Mouse (Mus musculus): ENCODE measurements around the gene Aspscr1. TPM values are rescaled to one million over a fixed set of nuclear protein-coding genes. Genes with fewer than 3 reads are reported as not detected.
"Not testable (repeated sequence)": the region's sequence is repeated elsewhere in the genome, so short reads cannot be mapped to it uniquely, and the experiment has no call there.

The Aspscr1 gene
- total RNA-seq, 2 experiments from 2014 or later, result 67.9 to 81.5 TPM

- peak; percentile 97 for DNase-seq
These were observed 41.1 kb downstream of the Aspscr1 start, which contains the start of the genes Cenpx and Lrrc45 for GRCm38 (mm10) chr11:120713580-120714518. Gene Cenpx (minus strand): TSS chr11:120713738. Gene Lrrc45 (plus strand): TSS chr11:120713925.

DNA sequence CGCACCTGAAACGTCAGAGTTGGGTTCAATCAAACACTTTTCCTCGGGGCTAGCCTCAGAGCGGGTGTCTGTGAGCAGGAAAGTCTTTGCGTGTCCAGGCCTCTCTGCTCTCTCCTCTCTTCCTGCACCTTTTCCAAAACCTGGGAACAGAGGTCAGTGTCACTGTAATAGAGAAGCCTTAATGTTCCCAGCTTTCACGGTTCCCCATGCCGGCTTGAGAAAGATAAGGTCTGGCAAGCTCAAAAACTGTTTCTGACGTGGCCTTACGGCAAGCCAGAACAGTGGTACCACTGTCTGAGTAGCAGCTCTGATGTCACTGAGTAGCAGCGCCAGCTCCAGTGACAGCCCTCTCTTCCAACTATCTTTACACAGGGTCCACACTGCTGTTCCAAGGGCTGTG, 41.8 kb downstream of the Aspscr1 start:
- no peak for DNase-seq

- DNase-seq, result no peak
These were observed 42.4 kb downstream of the Aspscr1 start for GRCm38 (mm10) chr11:120715131-120715530.

GRCm38 (mm10) chr11:120719242-120719641, 46.5 kb downstream of the Aspscr1 start:
- no peak for DNase-seq

DNA sequence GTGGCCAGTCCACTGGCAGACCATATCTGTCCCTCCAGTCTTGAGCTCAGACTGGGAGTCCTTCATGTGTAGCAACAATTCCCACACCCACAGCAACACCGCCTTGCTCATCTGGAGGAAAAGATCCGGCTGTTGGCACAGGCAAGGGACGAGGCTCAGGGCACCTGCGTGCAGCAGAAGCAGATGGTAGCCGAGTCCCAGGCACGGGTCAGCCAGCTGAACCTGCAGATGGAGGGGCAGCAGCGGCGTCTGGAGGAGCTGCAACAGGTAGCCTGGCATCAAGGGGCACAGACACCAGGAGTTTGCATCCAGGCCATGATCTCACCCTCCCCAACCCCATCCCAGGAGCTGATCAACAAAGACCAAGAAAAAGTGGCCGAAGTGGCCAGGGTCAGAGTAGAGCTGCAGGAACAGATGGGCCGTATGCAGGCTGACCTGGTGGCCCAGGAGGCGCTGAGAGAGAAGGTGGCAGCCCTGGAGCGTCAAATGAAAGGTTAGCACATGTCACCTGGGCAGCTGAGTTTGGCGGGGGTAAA, 47.1 kb downstream of the Aspscr1 start:
- no peak for DNase-seq

- DNase-seq, result peak; percentile 95
These were observed 47.7 kb downstream of the Aspscr1 start for GRCm38 (mm10) chr11:120720450-120720849.

GRCm38 (mm10) chr11:120721124-120722066, 48.6 kb downstream of the Aspscr1 start, which contains the start of gene Rac3:
Gene Rac3 (plus strand): TSS chr11:120721470.
- DNase-seq, result peak; percentile 83

GRCm38 (mm10) chr11:120722067-120722630, 49.4 kb downstream of the Aspscr1 start:
- DNase-seq, result no peak

DNA sequence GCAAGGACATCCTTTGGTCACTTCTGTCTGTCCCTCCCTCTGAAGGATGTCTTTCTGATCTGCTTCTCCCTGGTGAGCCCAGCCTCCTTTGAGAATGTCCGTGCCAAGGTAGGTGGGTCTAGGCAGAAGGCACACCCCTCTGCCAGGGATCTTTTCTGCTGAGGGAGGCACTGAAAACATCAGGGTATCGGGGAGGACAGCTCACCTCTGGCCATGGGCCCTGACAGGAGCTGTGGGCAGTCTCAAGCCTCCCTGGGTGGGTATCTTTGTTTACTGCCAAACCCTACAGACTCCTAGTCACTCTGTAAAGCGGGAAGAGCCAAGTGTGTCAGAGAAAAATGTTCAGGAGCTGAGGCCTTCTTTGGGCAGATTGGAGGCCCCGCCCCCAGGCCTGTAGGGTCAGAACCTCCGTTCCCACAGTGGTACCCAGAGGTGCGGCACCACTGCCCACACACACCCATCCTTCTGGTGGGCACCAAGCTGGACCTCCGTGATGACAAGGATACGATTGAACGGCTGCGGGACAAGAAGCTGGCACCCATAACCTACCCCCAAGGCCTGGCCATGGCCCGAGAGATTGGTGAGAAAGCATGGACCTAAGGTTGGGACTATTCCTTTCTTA, 50.1 kb downstream of the Aspscr1 start:
- DNase-seq, result no peak

GRCm38 (mm10) chr11:120723509-120723908, 50.7 kb downstream of the Aspscr1 start:
- no peak for DNase-seq

DNA sequence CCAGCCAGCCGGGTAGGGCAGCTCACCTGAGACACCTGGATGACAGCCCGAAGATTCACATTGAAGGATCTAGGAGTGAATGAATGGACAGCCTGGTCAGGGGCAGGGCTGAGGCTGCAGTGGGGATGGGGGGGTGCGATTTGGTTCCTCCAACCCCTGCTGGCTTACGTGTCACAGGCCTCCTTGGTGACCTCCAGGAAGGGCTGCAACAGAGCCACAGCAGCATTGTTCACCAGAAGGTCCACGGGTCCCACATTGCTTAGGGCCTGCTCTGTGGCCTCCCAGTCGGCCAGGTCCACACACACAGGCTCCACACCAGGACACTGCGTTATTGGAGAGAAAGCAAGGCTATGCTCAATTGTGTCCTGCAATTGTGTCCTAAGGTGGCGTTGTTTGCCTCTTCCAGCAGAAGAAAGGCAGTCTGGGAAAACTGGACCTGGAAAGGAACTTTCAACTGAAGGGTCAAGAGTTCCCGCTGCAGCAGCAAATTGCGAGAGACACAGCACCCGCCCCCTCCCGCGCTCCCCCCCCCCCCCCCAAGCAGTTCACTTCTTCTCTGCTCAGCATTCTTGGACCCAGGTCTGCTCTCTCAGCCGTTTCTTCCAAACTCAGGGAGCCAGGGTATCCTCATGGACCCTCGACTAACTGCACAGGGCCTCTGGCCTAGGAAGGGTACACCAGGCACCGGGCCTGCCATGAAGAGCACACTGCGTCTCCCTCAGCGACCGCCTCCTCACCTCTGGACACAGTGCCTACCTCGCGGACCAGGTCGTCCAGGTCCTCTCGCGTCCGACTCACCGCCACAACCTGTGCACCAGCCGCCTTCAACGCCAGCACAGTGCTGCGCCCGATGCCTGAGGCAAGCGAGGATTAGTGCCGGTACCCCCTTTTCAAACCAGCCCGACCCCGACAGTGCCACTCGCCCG, 53.7 kb downstream of the Aspscr1 start:
- no peak for DNase-seq

DNA sequence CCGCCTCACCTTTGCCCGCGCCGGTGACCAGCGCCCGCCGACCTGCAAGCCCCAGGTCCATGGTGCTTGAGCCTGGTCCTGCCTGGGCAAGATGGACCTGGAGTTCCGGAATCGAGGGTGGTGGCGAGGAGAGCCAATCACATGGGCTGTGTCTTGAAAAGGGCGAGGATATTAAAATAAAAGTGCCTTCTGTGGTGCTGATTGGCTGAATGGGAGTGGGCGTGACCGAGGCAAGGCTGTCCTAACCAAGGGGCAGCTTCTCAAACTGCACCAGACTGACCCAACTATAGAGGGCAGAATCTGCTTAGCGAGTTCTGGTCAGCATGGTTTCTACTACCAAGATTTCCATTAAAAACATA, 54.4 kb downstream of the Aspscr1 start, which contains the start of gene Dcxr:
Gene Dcxr (minus strand): TSS at position 113 of the 359 bp plus-strand sequence.
- peak; percentile 92 for DNase-seq

DNA sequence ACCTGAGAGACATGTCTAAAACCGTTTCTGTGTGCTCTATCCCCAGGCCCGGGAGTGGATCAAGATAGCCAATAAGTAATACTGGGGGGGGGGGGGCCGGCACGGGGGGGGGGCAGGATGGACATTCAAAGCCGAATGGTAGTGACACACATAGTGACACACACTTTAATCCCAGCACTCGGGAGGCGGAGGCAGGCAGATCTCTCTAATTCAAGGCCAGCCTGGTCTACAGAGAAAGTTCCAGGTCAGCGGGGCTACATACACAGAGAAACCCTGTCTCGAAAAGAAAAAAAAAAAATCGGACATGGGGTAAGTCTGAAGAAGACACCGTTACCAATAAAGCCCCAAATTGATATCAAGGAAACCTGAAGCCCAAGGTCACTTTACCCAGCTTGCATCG, 54.8 kb downstream of the Aspscr1 start:
- DNase-seq, result no peak

DNA sequence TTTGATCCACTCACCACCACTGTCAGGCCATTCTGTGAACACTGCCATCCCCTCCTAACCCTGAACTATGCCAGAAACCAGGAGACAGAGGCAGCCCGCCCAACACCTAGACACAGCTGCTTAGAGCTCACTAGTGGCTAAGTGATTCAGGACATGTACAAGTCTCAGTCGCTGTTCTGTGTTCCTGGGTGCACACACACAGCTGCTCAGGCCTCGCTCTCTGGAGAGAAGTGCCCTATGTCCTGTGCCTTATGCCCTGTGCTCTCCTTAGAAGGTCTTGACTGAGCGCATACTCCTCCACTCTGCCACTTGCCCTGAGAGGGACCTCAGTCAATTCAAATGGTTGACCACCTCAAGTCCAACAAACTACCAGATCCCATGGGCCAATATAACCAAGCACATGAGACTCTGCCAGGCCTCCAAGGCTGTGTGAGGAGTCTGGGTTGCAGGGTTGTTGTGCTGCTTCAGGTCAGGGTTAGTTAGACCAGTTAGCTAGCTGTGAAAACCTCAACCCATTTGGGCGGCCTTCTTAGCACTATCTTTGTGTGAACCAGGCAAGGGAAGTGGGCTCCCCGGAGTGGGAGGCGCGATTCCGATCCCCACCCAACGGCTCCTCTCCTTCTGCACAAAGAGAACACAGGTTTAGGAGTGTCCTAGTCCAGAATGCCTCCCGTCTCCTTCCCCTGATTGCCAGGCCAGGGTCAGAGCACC, 55.9 kb downstream of the Aspscr1 start:
- no peak for DNase-seq

DNA sequence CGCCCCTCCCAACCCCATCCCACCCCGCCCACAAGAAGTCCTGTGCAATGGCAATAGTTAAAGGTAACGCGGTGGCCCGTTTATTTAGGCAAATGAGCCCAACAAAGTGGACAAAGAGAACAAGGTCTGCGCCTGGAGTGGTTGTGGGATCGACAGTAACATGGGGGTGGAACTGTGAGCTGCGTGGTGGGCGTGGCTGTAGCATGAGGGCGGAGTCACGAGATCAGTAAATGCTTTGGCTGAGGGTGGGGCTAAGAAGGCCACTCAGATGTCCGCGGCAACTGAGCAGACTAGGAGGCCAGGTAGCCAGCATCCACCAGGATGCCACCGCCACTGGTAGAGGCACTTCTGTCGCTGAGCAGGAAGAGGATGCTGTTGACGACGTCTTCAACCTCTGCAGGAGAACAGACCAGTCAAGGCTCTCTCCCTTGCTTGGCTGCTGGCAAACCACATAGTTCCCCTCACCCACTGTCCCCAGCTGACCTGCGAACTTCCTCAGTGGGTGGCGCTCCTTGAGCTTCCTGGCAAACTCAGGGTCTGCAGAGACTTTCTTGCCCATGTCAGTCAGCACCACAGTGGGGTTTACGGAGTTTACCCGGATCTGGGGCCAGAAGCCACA, 56.8 kb downstream of the Aspscr1 start:
- DNase-seq, result not testable (repeated sequence)

DNA sequence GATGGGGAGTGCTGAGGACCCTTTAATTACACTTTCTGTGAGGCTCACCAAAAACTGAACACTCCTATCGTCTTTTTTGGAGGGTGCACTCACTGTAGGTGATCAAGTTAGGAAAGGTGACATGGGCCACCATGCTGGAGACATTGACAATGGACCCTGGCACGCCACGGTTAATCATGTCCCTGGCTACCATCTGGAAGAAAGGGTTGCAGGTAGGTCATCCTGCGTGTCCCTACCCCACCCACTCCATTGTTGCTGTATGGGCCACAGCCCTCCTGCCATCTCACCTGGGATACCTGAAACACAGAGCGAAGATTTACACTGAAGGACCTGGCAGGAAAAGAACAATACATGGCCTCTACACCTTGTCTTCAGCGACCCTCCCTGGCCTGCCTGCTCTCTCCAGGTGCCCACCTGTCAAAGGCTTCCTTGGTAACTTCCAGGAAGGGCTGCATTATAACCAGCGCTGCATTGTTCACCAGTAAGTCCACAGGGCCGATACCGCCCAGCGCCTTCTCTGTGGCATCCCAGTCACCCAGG, 57.6 kb downstream of the Aspscr1 start:
- no peak for DNase-seq

DNA sequence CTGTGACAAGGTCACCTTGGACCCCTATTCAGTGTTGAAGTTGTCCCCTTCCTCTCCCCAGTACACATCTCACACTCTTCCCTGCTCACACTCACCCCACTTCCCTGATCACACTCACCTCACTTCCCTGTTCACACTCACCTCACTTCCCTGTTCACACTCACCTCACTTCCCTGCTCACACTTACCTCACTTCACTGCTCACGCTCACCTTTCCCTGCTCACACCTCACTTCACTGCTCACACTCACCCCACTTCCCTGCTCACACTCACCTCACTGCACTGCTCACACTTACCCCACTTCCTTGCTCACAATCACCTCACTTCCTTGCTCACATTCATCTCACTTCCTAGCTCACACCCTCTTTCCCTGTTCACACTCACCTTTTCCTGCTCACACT, 58.6 kb downstream of the Aspscr1 start:
- DNase-seq, result no peak

- DNase-seq, result no peak
These were observed 59.3 kb downstream of the Aspscr1 start, which contains the start of gene Cbr2 for GRCm38 (mm10) chr11:120731858-120732680. Gene Cbr2 (minus strand): TSS chr11:120732114.
